Mouse (Mus musculus) ovary, postnatal 14 days (tissue): Measurements from ENCODE around the gene Spns2.

Experiments used
- DNase-seq: peaks from one replicate; pipeline ENCODE4 v3.0.0; 2022; ENCODE audit warnings: low spot score

Gene Spns2

DNA sequence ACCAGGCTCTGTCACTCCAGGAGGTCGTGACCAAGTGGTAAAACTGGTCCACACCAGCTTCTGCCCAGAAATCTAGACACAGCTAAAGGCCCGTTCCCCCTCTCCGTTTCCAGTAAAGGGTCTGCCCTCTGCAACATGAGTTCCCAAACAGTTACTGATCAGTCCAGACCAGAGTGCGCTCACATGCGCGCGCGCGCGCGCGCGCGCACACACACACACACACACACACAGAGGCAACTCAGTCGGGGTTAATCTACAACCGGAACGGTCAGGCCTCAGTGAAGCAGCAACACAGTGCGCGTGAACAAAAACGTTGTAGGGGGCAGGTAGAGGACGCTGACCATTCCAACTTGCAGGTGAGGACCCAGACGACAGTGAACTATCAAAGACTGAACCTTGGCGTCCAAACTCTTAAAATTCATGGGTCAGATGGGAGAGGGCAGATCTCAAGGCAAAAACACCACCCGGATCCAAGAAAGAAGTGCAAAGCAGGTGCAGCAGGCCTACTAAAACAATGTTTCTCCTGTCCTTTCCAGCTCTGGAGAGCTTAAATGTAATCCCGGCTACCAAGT, 79.1 kb downstream of the Spns2 start:
- DNase-seq = no peak

DNA sequence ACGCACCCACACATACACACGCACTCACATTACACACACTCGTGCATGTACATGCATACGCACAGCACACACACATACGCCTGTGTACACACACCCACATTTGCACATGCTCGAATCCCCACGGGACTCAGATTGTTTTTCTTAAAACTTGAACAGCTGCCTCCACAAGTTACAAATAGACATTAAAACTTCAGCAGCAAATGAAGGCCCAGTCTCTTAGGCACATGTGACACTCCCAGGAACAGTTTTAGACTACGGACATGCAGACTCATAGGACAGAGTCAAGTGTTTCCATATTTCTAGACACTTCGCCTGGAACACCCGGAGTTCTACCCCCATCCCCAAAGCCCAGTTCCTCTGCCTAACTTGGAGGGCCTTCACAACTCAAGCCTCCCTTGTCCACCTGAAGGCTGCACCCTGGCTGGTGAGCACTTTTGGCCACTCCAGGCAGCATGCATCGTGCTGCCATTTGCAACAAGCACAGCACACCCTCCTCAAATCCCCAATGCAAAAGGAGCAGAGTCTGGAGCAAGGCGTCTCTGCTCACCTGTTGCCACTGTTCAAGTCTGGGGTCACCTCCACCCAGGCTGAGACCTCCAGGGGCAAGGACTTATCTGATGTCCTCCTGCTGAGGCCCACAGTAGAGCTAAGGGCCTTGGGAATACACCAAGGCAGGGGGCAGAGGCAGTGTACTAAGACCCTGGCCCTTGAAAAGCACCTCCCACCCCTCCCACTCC, 79.9 kb downstream of the Spns2 start:
- no peak for DNase-seq

DNA sequence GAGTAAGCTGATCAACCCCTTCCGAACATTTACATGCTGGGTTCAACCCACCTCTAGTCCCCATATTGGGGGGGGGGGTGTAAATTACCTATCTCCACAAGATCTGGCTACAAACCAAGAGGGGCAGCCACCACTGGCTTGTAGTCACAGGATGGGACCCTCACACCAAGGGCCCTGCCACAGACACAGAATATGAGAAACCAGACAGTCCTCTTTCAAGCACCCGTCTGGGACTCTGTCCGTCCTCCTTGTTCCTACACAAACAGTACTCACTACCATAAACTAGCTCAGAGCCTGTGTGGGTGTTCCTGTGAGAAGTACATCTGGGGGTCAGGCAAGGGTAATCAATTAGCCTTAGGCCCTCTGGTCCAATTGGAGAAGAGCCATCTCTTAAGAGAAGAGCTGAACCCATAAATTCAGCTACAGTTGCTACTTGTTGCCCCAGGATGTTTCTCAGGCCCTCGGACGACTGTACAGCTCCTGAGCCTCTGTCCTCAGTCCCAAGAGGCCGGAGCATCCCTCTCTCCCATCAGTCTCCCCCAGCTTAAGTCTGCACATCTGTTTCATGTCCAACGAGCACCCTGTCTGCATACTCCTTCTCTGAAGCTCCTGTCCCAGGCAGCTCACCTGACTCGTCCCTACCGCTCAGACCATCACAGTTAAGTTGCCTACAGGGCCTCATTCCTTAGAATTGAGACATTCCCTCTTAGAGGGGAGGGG, 81.1 kb downstream of the Spns2 start:
- no peak for DNase-seq

DNA sequence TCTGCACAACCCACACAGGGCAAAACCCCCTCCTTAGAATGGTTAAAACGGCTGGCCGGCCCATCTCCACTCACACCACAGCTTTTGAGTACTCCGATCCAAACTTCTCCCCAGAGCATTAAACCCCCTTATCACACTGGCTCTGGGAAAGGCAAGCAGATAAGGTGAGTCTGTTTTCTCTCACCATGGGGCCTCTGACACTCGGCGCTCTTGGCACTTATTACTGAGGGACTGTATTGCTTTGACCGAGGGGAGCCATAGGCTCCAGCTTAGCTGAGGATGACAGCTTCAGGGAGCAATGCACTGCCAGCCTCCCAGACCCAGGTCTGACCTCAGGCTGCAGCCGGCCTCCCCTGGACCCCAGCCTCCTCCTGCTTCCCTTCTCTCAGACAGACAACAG, 82.1 kb downstream of the Spns2 start:
- DNase-seq = no peak

DNA sequence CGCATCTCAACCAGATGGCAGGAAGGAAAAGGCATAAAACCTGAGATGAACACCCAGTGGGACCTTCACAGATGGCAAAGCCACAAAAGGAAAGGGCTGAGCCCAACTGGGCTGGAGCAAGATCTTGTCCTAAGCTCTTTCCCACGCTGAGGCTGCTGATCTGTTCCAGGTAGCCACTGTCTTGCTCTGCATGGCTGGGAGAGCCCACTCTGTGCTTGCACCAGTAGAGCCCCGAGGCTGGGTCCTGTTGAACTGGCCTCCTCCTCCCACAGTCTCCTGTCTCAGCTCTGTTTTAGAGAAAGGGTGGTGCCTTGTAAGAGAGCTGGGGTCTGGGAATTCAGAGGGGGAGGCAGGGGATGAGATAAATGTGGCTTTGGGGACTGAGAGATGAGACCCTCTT, 82.6 kb downstream of the Spns2 start:
- DNase-seq = no peak

DNA sequence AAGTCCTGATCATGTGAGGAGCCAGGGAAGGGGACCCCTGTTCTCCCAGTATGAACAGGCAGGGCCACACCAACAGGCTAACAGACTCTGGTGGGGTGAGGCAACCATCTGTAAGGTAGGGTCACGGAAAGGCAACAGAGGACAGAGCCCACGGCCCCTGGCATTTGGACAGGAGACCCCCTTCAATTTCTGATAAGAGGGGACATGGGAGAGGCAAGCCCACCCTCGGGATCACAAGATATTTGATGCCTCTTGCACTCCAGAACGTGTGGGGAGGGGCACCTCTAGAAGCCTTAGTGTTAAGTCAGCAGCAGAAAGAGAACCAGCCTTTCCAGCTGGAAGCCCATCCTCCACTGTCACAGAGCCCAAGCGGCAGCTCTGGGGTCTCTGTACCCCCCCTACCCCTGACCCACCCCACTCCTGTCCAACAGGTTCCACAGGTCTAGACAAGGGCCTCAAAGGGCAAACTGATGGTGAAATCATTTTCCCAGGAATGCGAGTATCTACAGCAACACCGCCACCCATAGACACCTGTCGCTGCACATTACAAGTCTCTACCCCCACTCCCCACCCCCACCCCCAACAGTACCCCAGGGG, 83.5 kb downstream of the Spns2 start:
- no peak for DNase-seq

DNA sequence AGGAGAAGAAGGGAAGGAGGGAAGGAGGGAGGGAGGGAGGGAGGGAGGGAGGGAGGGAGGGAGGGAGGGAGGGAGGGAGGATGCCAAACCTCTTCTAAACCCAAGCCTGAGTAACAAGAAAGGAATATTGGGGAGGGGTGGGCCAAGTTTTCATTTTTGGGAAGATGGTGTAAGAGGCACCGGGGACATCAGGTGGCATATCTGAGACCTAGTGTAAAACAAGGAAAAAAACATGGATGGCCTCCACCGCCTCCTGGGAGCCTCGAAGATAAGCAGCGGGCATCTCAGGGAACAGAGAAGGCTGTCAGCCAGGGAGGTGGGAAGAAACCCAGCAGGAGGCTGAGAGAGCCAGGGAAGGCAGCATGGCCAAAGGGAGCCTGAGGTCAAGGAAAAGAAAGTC, 84.2 kb downstream of the Spns2 start:
- no peak for DNase-seq

DNA sequence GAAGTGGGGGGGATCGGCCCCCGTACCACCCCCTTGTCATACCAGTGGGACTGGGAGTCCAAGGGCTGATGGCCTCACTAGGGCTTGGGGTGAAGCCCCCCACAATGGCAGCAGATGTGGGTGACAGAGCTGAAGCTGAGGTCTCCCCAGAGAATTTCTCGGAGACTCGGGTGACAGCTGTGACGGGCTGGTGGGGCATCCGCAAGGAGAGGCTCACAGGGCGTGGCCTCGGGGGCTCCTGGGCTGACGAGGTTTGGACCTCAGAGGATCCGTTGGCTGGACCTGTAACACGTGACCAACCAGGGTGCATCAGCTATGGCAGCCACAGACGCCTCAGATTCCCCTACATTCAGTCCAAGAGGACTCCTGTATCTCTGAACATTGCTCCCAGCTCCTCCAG, 86.7 kb downstream of the Spns2 start:
- no peak for DNase-seq

DNA sequence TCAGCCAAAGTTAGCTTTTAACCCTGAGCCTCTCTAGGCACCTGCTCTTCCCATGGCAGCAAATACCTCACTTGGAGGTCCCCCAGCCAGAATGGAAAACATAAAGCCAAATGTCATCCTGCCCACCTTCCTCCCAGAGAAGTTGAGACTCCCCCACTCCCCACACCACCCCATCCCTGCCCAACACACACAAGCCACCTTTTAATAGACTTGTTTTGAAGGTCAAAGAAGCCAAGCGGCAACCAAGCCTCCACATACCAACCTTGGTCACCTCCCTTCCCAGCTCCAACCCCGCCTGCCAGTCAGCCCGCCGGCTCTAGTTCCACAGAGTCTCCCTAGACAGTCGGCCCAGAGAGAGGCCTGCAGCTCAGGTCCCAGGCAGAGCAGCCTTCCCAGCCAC, 87.7 kb downstream of the Spns2 start:
- no peak for DNase-seq
